ENCODE assay signal across 15 mouse cellular contexts in genomic region chr1:64418567-64418966, GRCm38 (mm10).
DNase-seq lines count a peak whose midpoint lies in the region; ATAC-seq and TF ChIP-seq lines count a peak whose summit lies in the region.
"Had no signal": no experiment of that assay in that cellular context is flagged by ENCODE, and none has a peak within 500 bp of the region (broad histone marks: within the 10 kb centered on the region; RNA-seq: fewer than 3 reads in every experiment).

No protein-coding gene starts in this region.

- no peak for TF ChIP-seq EP300 in liver, embryonic 14.5 days (IDR thresholded peaks at IDR 0.05; ENCODE audit: low read depth)

- peak; percentile 54 for TF ChIP-seq CTCF in liver, embryonic 14.5 days (IDR thresholded peaks at IDR 0.05; ENCODE audit: low read depth)

- H3K36me3 ChIP-seq in liver, embryonic 14.5 days (replicated peaks; ENCODE audit: control insufficient read depth, insufficient read depth, low read depth): no peaks in the 10 kb centered on the region
- no peaks in the 10 kb centered on the region for H3K36me3 ChIP-seq in liver, embryonic 11.5 days (ENCODE audit: control insufficient read depth, insufficient read depth, low read length)
- H3K36me3 ChIP-seq: forebrain, embryonic 12.5 days; hindbrain, embryonic 12.5 days; limb, embryonic 13.5 days; neural tube, embryonic 13.5 days had no signal

- no peaks in the 10 kb centered on the region for H3K4me1 ChIP-seq in liver, embryonic 14.5 days (replicated peaks; ENCODE audit: control insufficient read depth in 2 of 2, insufficient read depth in 2 of 2, low read length in 1 of 2)
- H3K4me1 ChIP-seq in liver, embryonic 11.5 days (replicated peaks; ENCODE audit: control insufficient read depth, insufficient read depth, low read length): no peaks in the 10 kb centered on the region
- H3K4me1 ChIP-seq: forebrain, embryonic 12.5 days; hindbrain, embryonic 12.5 days; limb, embryonic 13.5 days had no signal

- no peaks in the 10 kb centered on the region for H3K9me3 ChIP-seq in liver, embryonic 14.5 days (ENCODE audit: control insufficient read depth, low read length)
- H3K9me3 ChIP-seq in liver, embryonic 11.5 days (ENCODE audit: control insufficient read depth, low read length): no peaks in the 10 kb centered on the region
- H3K9me3 ChIP-seq: forebrain, embryonic 12.5 days; hindbrain, embryonic 12.5 days; limb, embryonic 13.5 days; neural tube, embryonic 13.5 days had no signal

- H3K27me3 ChIP-seq in liver, embryonic 14.5 days (ENCODE audit: control insufficient read depth, insufficient read depth, low read length): no peaks in the 10 kb centered on the region
- H3K27me3 ChIP-seq in liver, embryonic 11.5 days (replicated peaks; ENCODE audit: control insufficient read depth, insufficient read depth, low read length): no peaks in the 10 kb centered on the region
- H3K27me3 ChIP-seq: forebrain, embryonic 12.5 days; hindbrain, embryonic 12.5 days; limb, embryonic 13.5 days; neural tube, embryonic 13.5 days had no signal

- no peak overlapping the region for H3K9ac ChIP-seq in liver, embryonic 14.5 days (replicated peaks)
- no peak overlapping the region for H3K9ac ChIP-seq in liver, embryonic 11.5 days (ENCODE audit: low read depth, low read length)
- H3K9ac ChIP-seq: forebrain, embryonic 12.5 days; hindbrain, embryonic 12.5 days; limb, embryonic 13.5 days; neural tube, embryonic 13.5 days had no signal

- peak; percentile 13 for DNase-seq in heart, adult 11 months
- DNase-seq in heart, adult 18-20 months: no peak
- no peak for DNase-seq in liver, embryonic 14.5 days (ENCODE audit: low read depth in 3 of 3, low spot score in 3 of 3)
- DNase-seq in liver, embryonic 11.5 days (ENCODE audit: low spot score): no peak
- peak; percentile 35 for DNase-seq in ES-CJ7 (ENCODE audit: low read depth, low spot score)
- DNase-seq in induced T-regulatory cell, adult 2 months (ENCODE audit: low read depth): peak; percentile 23
- no peak for DNase-seq in cerebellum, adult 11 months
- no peak for DNase-seq in adrenal gland, postnatal 36 days
- DNase-seq: cerebellum, adult 9-11 months; kidney, adult 8-10 months had no signal

- no peak for ATAC-seq in liver, embryonic 14.5 days (ENCODE audit: insufficient read depth)
- no peak for ATAC-seq in liver, embryonic 11.5 days (replicated peaks; ENCODE audit: low FRiP score)
- ATAC-seq: midbrain, embryonic 16.5 days had no signal

- no peak overlapping the region for H3K4me2 ChIP-seq in liver, embryonic 14.5 days (ENCODE audit: low read depth)
- no peak overlapping the region for H3K4me2 ChIP-seq in liver, embryonic 11.5 days
- H3K4me2 ChIP-seq: forebrain, embryonic 12.5 days; hindbrain, embryonic 12.5 days; limb, embryonic 13.5 days; neural tube, embryonic 13.5 days had no signal

- no peak overlapping the region for H3K27ac ChIP-seq in liver, embryonic 14.5 days
- H3K27ac ChIP-seq in liver, embryonic 11.5 days (ENCODE audit: low read depth, low read length): no peak overlapping the region
- H3K27ac ChIP-seq: forebrain, embryonic 12.5 days; hindbrain, embryonic 12.5 days; limb, embryonic 13.5 days; neural tube, embryonic 13.5 days had no signal

- H3K4me3 ChIP-seq in liver, embryonic 14.5 days (ENCODE audit: insufficient read depth in 1 of 2, low read depth in 2 of 2, low read length in 2 of 2): no peak overlapping the region
- no peak overlapping the region for H3K4me3 ChIP-seq in liver, embryonic 11.5 days (ENCODE audit: low read depth, low read length)
- H3K4me3 ChIP-seq: forebrain, embryonic 12.5 days; hindbrain, embryonic 12.5 days; limb, embryonic 13.5 days; neural tube, embryonic 13.5 days had no signal

Comparison
In these comparisons a context has a peak if more than half of its experiments do, and no peak if none do; other contexts are left out.
1. DNase-seq: peak in heart, adult 11 months (single experiment), ES-CJ7 (single experiment) and induced T-regulatory cell, adult 2 months (single experiment); none in heart, adult 18-20 months (0 of 2), liver, embryonic 14.5 days (0 of 3), liver, embryonic 11.5 days (single experiment), cerebellum, adult 11 months (single experiment) and adrenal gland, postnatal 36 days (0 of 2).